Mouse (Mus musculus): ENCODE measurements around the gene Col4a1. TPM values are rescaled to one million over a fixed set of nuclear protein-coding genes. Genes with fewer than 3 reads are reported as not detected.

Col4a1 gene
- 79.3 and 96.2 TPM in 2 replicates for polyA plus RNA-seq (2015; fragmentation: Nextera tagmentation; extraction: Ambion mirVana)

DNA sequence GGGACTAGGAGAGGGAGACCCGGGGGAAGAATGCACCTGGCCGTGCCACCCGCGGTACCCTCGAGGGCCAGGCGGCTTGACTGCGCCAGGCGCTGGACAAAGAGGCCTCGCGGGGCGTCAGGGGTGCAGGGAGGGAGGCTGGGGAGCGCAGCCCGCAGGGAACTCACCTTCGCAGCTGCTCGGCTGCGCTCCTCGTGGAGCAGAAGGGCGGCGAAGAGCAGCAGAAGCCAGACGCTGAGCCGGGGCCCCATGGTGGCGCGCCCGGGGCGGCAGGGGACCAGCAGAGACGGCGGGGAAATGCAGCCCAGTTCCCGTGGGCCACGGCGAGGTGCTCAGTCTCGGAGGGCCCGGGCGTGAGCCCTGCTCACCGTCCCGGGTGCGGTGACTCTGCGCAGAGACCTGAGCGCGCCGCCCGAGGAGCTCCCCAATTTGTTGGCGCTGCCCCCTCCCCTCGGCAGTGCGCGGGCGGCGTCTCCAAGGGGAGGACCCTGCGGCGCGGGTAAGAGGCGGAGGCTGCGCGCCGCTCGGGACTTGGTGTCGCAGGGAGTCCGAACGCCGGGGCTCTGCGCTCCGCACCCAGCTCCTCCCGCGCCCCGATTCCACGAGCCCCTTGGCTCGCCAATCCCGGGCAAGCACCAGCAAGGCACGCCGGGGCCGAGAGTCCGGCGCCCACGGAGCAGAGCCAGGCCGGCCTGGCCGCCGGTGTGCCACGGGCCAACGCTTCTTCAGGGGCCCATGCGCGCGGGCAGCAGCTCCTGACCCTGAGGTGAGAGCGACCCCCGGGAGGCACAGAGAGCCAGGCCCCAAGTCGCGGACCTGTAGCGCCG lies at the start of gene Col4a1, which contains the start of gene Col4a2:
Col4a1 (minus strand) TSS at position 478 of the 827 bp plus-strand sequence.
Col4a2 (plus strand) TSS at position 457 of the 827 bp plus-strand sequence.
- Histone ChIP-seq H3K36me3 (no peaks in the 10 kb centered on the region), H3K4me2 (peak within 1 kb of the TSS; percentile 93), H3K9ac (replicated peaks) (peak within 1 kb of the TSS; percentile 64), H3K4me3 (replicated peaks) (peak within 1 kb of the TSS; percentile 60), H3K27me3 (replicated peaks) (peaks cover 73% of the 10 kb centered on the region), H3K27ac (replicated peaks) (peak within 1 kb of the TSS; percentile 67), H3K4me1 (peaks cover 33% of the 10 kb centered on the region), H3K9me3 (replicated peaks) (no peaks in the 10 kb centered on the region)
- under 1% methylated on average over 77 of the region's 87 CpGs for WGBS
- peak; percentile 65; the same call in 1 of the 2 replicates for ATAC-seq (ENCODE audit: low FRiP score)

DNA sequence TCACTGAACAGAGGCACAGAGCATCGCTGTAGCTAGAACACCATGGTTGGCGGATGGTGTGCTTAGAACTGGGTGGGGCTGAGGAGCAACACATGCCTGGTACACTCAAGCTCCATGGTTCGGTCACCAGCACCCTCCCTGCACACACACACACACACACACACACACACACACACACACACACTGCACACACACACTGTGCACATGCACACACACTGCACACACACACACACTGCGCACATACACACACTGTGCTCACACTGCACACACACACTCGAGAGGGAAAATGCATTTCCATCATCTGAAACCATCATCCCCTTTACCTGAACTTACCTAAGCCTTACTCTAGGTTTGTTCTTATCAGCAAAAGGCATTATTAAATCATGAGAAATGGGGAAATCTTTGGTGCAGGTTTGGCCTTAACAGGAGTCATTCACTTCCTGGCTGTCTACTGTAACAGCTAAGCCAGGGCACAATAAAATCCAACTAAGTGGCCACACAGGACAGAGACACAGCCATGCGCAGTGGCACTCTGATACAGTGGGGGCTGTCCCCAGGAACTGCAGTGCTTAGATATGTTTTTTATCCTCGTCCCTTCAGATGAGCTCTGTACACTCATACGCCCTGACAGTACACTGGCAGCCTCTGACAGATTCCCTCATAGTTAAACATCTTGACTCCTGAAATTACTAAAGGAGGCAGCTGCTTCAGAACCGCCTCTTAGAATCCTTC lies 49.1 kb upstream of the Col4a1 start:
- Histone ChIP-seq H3K27ac (replicated peaks) (0 out of 2 replicates have a peak overlapping the region, but pooled peaks have one; percentile 18), H3K9me3 (replicated peaks) (no peaks in the 10 kb centered on the region), H3K36me3 (no peaks in the 10 kb centered on the region), H3K4me1 (peaks cover 21% of the 10 kb centered on the region), H3K27me3 (replicated peaks) (no peaks in the 10 kb centered on the region), H3K4me2 (no peak overlapping the region), H3K4me3 (replicated peaks) (no peak overlapping the region), H3K9ac (replicated peaks) (no peak overlapping the region)
- ATAC-seq (ENCODE audit: low FRiP score), result no peak; the same call in 1 of the 2 replicates
- WGBS, result 71% methylated on average over 9 of the region's 9 CpGs

DNA sequence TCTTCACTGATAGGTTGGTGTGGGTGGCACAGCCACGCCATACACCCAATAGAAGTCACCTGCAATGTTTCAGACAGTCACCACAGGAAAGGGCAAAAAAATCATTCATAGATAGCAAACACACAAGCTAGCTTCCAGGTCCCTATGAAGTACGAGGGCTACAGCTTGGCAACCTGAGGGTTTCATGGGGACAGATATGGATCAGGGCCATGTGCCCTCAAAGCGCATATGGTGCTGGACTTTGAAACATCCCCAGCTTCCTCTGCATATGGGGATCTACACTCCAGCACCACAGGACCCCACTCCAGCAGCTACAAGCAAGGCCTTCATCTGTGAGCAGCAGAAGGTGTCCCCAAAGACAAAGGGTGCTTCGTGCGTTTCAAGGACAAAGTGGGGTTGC lies 47.2 kb upstream of the Col4a1 start:
- Histone ChIP-seq H3K4me1 (peaks cover 21% of the 10 kb centered on the region), H3K27ac (replicated peaks) (no peak overlapping the region), H3K27me3 (replicated peaks) (no peaks in the 10 kb centered on the region), H3K9me3 (replicated peaks) (no peaks in the 10 kb centered on the region), H3K9ac (replicated peaks) (no peak overlapping the region), H3K36me3 (no peaks in the 10 kb centered on the region), H3K4me3 (replicated peaks) (no peak overlapping the region), H3K4me2 (no peak overlapping the region)
- ATAC-seq (ENCODE audit: low FRiP score), result no peak
- 88% methylated on average over 5 of the region's 5 CpGs for WGBS

DNA sequence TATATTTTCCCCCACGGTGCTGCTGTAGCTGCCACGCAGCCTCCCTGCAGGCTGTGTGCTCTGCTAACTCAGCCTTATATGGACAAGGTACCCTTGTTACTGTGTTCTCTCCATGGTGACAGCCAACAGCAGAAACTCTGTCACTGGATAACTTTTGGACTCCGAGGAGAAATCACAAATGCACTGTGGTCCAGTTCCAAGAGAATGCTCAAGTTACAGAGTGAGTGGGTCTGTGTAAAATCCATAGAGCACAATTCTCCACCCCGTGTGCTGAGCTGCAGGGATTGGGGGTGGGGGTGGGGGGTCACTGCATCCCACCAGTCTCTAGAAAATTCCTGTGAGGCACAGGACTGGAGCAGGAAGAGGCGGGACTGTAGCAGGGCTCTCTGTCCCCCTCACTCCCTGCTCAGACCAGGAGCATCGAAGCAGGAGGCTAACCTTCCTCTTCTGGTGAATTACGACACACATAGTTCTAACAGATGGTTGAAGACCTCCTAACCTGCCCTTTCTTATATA lies 45.4 kb upstream of the Col4a1 start:
- no peaks in the 10 kb centered on the region for H3K9me3 ChIP-seq (replicated peaks)
- no peak overlapping the region for H3K4me2 ChIP-seq
- WGBS, result 50% methylated on average over 7 of the region's 7 CpGs
- no peaks in the 10 kb centered on the region for H3K27me3 ChIP-seq (replicated peaks)
- H3K36me3 ChIP-seq, result no peaks in the 10 kb centered on the region
- no peak for ATAC-seq (ENCODE audit: low FRiP score)
- H3K4me1 ChIP-seq, result peaks cover 16% of the 10 kb centered on the region
- H3K4me3 ChIP-seq (replicated peaks), result no peak overlapping the region
- H3K9ac ChIP-seq (replicated peaks), result no peak overlapping the region
- peak overlapping the region; percentile 29; the same call in 1 of the 2 replicates for H3K27ac ChIP-seq (replicated peaks)

DNA sequence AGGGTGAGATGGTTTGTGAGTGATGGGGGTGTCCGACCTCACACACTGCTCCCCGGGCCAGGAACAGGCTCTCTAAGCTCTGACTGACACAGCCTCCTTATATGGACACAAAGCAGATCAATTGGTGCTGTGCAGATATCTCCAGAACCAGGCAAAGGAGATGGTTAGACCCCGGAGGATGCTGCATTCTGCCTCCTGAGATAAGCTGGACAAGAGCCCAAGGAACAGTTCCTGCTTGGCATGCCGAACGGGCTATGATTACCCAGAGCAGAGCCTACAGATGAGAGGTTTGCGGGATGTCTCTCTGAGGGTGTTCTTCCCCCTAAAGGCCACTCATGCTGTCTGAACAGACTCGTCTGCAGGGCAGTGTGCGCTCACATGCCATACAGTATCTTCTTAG lies 44.1 kb upstream of the Col4a1 start:
- 84% methylated on average over 8 of the region's 8 CpGs for WGBS
- ATAC-seq (ENCODE audit: low FRiP score), result no peak

DNA sequence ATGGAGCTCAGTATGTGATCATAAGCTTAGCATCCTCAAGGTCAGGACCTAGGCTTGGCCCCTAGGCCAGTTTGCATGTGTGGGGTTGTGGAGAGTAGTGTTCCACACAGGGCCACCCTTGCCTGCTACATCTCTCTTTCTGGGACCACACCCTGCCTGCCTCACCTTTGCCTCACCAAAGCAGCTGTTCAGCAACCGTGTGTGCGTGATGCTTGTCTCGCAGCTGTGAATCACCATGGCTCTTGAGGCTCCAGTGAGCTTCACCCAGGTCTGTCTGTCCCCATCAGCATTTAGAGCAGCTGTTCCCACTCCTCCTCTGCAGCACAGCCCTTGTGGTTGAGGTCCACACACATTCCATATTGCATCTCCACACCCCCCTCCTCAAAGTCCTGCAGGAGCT lies 43.3 kb upstream of the Col4a1 start:
- Histone ChIP-seq H3K9me3 (replicated peaks) (no peaks in the 10 kb centered on the region), H3K9ac (replicated peaks) (no peak overlapping the region), H3K27ac (replicated peaks) (no peak overlapping the region), H3K4me3 (replicated peaks) (no peak overlapping the region), H3K36me3 (no peaks in the 10 kb centered on the region), H3K4me1 (peaks cover 6% of the 10 kb centered on the region; the same call in 1 of the 2 replicates), H3K4me2 (no peak overlapping the region), H3K27me3 (replicated peaks) (no peaks in the 10 kb centered on the region)
- 89% methylated on average over 3 of the region's 3 CpGs for WGBS
- no peak for ATAC-seq (ENCODE audit: low FRiP score)

More for the DNA sequence above, 44.1 kb upstream of the Col4a1 start:
- Histone ChIP-seq H3K27me3 (replicated peaks) (no peaks in the 10 kb centered on the region), H3K27ac (replicated peaks) (no peak overlapping the region), H3K9ac (replicated peaks) (no peak overlapping the region), H3K4me2 (no peak overlapping the region), H3K9me3 (replicated peaks) (no peaks in the 10 kb centered on the region), H3K4me1 (peaks cover 8% of the 10 kb centered on the region), H3K4me3 (replicated peaks) (no peak overlapping the region), H3K36me3 (no peaks in the 10 kb centered on the region)

DNA sequence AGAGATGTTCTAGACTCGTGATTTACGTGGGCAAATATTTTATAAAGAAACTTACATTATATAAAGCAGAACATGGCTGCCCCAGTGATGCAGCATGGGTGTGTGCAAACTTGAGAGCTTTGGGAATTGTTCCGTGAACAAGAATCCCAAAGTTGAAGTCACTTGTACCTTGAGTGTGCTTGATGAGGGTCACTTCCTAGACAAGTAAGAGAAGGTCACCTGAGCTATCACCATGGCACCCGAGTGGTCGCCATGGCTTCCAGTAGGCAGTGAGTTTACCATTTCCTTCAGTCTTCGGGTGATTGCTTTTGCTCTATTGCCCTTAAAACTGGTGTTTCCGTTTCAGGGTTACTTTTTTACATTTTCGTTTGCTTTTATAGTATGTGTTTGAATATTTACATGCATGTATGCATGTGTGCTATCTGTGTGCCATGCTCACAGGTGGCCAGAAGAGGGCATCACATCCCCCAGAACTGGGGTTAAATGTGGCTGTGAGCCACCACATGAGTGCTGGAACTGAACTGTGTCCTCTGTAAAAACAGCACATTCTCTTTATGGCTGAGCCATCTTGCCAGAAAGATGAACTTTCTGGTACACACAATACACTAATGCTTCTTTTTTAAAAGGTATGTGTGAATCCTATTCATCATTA lies 42.3 kb upstream of the Col4a1 start:
- no peaks in the 10 kb centered on the region for H3K27me3 ChIP-seq (replicated peaks)
- no peaks in the 10 kb centered on the region for H3K36me3 ChIP-seq
- H3K4me1 ChIP-seq, result peaks cover 6% of the 10 kb centered on the region; the same call in 1 of the 2 replicates
- no peak overlapping the region for H3K4me3 ChIP-seq (replicated peaks)
- no peaks in the 10 kb centered on the region for H3K9me3 ChIP-seq (replicated peaks)
- H3K9ac ChIP-seq (replicated peaks), result no peak overlapping the region
- WGBS, result 90% methylated on average over 8 of the region's 8 CpGs
- H3K4me2 ChIP-seq, result no peak overlapping the region
- H3K27ac ChIP-seq (replicated peaks), result no peak overlapping the region
- no peak for ATAC-seq (ENCODE audit: low FRiP score)

DNA sequence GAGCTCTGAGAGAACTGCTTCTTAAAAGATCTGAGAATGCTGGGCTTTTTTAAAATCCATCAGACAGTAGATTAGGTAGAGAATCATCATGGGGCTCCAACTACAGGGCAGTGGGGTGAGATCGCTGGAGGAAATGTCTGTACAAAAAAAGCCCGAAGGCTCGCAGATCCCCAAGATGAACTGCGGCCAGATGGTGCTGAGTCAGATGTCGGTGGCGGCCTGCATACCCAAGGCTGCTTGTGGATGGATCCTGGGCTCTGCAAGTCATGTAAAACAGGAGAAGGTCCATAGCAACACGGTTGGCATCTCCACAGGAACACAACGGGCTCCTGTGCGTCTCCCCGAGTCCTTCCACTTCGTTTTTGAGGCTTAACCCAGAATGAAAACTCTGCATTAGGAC lies 39.9 kb upstream of the Col4a1 start:
- ATAC-seq (ENCODE audit: low FRiP score), result no peak
- peaks cover 3% of the 10 kb centered on the region; the same call in 1 of the 2 replicates for H3K4me1 ChIP-seq
- no peak overlapping the region for H3K4me2 ChIP-seq
- H3K4me3 ChIP-seq (replicated peaks), result no peak overlapping the region
- H3K9me3 ChIP-seq (replicated peaks), result no peaks in the 10 kb centered on the region
- WGBS, result 70% methylated on average over 11 of the region's 11 CpGs
- H3K36me3 ChIP-seq, result no peaks in the 10 kb centered on the region
- no peak overlapping the region for H3K9ac ChIP-seq (replicated peaks)
- H3K27ac ChIP-seq (replicated peaks), result no peak overlapping the region
- no peaks in the 10 kb centered on the region for H3K27me3 ChIP-seq (replicated peaks)

DNA sequence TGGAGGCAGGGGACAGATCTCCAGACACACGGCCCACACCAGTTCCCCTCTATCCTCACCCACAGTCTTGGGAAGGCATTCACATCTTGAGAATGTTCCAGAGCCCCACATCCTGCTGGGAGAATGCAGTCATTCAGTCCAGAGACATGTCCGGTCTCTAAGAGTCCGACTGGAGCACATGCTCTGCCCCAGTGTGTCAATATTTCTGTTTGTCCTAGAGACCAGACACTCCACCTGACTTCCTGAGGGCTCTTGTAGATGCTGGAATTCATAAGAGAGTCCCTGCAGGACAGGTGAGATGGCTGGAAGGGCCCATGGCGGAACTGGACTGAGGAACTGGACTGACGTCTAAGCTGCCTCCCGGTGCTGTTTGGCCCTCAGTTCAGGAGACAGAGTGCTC lies 38.7 kb upstream of the Col4a1 start:
- H3K27ac ChIP-seq (replicated peaks), result no peak overlapping the region
- no peaks in the 10 kb centered on the region for H3K27me3 ChIP-seq (replicated peaks)
- H3K9me3 ChIP-seq (replicated peaks), result no peaks in the 10 kb centered on the region
- H3K4me3 ChIP-seq (replicated peaks), result no peak overlapping the region
- no peak overlapping the region for H3K9ac ChIP-seq (replicated peaks)
- peaks cover 3% of the 10 kb centered on the region; the same call in 1 of the 2 replicates for H3K4me1 ChIP-seq
- no peak overlapping the region for H3K4me2 ChIP-seq
- 82% methylated on average over 6 of the region's 6 CpGs for WGBS
- no peak for ATAC-seq (ENCODE audit: low FRiP score)
- no peaks in the 10 kb centered on the region for H3K36me3 ChIP-seq

DNA sequence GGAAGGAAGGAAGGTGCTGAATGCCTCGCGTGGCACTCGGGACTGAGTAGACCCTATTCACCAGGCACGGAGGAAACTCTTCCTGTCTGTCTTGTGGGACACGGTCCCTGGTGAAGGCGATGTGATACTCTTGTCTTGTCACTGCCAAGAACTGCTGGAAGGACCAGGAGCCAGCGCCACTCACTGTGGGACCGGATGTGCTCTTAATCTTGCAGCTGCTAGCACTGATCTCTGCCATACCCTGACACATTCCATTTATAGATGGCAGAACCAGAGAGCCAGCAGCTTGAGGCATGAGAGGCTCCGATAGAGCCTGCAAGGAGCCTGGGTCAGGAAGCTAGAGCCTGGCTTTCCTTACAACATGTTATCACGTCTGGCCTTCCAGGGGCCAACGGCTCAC lies 36.0 kb upstream of the Col4a1 start:
- no peak overlapping the region for H3K9ac ChIP-seq (replicated peaks)
- 90% methylated on average over 11 of the region's 11 CpGs for WGBS
- no peaks in the 10 kb centered on the region for H3K9me3 ChIP-seq (replicated peaks)
- no peak for ATAC-seq (ENCODE audit: low FRiP score)
- H3K27ac ChIP-seq (replicated peaks), result no peak overlapping the region
- H3K4me2 ChIP-seq, result no peak overlapping the region
- H3K36me3 ChIP-seq, result no peaks in the 10 kb centered on the region
- H3K27me3 ChIP-seq (replicated peaks), result no peaks in the 10 kb centered on the region
- peaks cover 3% of the 10 kb centered on the region; the same call in 1 of the 2 replicates for H3K4me1 ChIP-seq
- H3K4me3 ChIP-seq (replicated peaks), result no peak overlapping the region

DNA sequence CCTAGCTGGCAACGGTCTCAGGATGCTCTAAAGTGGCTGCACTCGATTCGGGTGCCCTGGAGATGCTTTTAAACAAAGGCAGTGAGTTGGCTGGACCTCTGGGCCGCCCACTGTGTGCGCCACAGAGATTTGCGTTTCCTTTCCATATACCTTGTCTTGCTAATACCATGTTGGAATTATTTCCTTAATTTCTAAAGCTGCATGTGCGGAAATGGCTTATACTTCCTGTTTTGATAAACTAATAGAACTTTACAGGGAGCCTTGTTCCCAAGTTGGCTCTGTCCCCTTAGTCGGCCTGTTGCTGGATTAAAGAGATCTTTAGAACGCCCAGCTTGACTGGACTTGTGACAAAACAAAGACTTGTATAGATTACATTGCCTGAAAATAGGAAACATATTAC lies 35.1 kb upstream of the Col4a1 start:
- H3K4me2 ChIP-seq, result no peak overlapping the region
- H3K9me3 ChIP-seq (replicated peaks), result no peaks in the 10 kb centered on the region
- peaks cover 3% of the 10 kb centered on the region; the same call in 1 of the 2 replicates for H3K4me1 ChIP-seq
- H3K27me3 ChIP-seq (replicated peaks), result no peaks in the 10 kb centered on the region
- no peaks in the 10 kb centered on the region for H3K36me3 ChIP-seq
- no peak overlapping the region for H3K27ac ChIP-seq (replicated peaks)
- no peak overlapping the region for H3K9ac ChIP-seq (replicated peaks)
- ATAC-seq (ENCODE audit: low FRiP score), result no peak
- H3K4me3 ChIP-seq (replicated peaks), result no peak overlapping the region
- 85% methylated on average over 9 of the region's 9 CpGs for WGBS
